Mouse (Mus musculus) E14TG2a.4 (cell line): ENCODE data around the gene Fyn.

Source experiments
- CTCF ChIP-seq: conservative IDR thresholded peaks from 2 replicates; pipeline ENCODE4 v1.5.1; 2014; ENCODE audit warnings: low read length
- NANOG ChIP-seq: IDR thresholded peaks from 2 replicates; pipeline ENCODE4 v1.6.1; 2014; ENCODE audit warnings: borderline replicate concordance, low read length, mixed read lengths
- POU5F1 ChIP-seq: IDR thresholded peaks from 2 replicates; pipeline ENCODE4 v1.6.1; 2014; ENCODE audit warnings: low read length, borderline replicate concordance

GRCm38 (mm10) chr10:39446706-39447105, 78.1 kb downstream of the Fyn start:
- TF ChIP-seq CTCF = no peak
- TF ChIP-seq POU5F1 = no peak
- TF ChIP-seq NANOG = no peak
